Mouse (Mus musculus): ENCODE results near the gene Msrb1. TPM values are rescaled to one million over a fixed set of nuclear protein-coding genes. Genes with fewer than 3 reads are reported as not detected.
A peak's percentile ranks its signal among the peaks of the same experiment; 100 is the strongest.

Msrb1 gene
- polyA plus RNA-seq, 1 experiment from 2014 or later, result 27.2 TPM

DNA sequence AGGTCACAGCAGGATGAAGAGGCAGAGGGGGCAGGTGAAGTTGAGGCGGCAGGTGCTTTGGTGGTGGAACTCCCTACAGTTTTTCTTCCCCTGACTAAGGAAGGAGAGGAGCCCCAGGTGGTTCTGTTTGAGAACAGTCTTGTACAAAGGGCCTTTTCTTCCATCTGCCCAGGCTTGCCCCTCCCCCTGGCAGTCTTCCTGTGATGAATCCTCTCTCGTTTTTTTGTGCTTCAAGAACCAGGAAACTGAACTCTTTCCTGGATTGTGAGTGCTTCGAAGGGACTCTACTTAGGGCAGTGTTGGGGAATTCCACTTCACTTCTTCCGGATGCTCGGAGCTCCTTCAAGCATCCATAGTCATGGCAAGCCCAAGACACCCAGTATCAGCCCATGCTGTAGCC is 38.5 kb upstream of the Msrb1 start:
- Histone ChIP-seq H3K4me3 (ENCODE audit: low read depth, low read length) (no peak overlapping the region), H3K9me3 (ENCODE audit: control insufficient read depth, low read length) (no peaks in the 10 kb centered on the region), H3K27ac (ENCODE audit: low read depth, low read length) (no peak overlapping the region), H3K4me2 (ENCODE audit: low read depth) (no peak overlapping the region), H3K27me3 (ENCODE audit: control insufficient read depth, insufficient read depth, low read length) (no peaks in the 10 kb centered on the region), H3K9ac (ENCODE audit: low read length) (no peak overlapping the region), H3K36me3 (ENCODE audit: control insufficient read depth, insufficient read depth, low read length) (peaks cover 21% of the 10 kb centered on the region), H3K4me1 (ENCODE audit: control insufficient read depth, insufficient read depth, low read length) (peaks cover 13% of the 10 kb centered on the region)
- DNase-seq (ENCODE audit: low spot score), result no peak
- no peak for ATAC-seq (ENCODE audit: insufficient read depth, low FRiP score, low TSS enrichment)
- 19% methylated on average over 5 of the region's 5 CpGs for WGBS

DNA sequence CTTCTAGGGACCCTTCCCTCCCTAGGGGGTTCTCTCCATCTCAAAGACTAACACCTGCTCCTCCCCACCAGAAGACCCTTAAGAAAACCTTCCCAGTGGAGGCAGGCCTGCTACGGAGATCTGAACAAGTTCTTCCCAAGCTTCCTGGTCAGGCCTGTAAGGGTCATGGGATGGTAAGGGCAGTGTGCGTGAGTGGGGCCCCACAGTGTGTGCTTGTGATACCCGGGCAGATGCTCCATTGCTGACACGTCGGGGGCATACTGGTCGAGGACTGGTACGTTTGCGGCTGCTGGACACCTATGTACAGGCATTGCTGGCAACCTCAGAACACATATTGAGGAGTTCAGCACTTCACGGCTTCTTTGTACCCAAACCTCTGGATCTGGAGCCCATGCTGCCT is 37.7 kb upstream of the Msrb1 start:
- Histone ChIP-seq H3K9ac (ENCODE audit: low read length) (no peak overlapping the region), H3K4me2 (ENCODE audit: low read depth) (no peak overlapping the region), H3K4me1 (ENCODE audit: control insufficient read depth, insufficient read depth, low read length) (peaks cover 13% of the 10 kb centered on the region), H3K4me3 (ENCODE audit: low read depth, low read length) (no peak overlapping the region), H3K27me3 (ENCODE audit: control insufficient read depth, insufficient read depth, low read length) (no peaks in the 10 kb centered on the region), H3K36me3 (ENCODE audit: control insufficient read depth, insufficient read depth, low read length) (peaks cover 21% of the 10 kb centered on the region), H3K9me3 (ENCODE audit: control insufficient read depth, low read length) (no peaks in the 10 kb centered on the region), H3K27ac (ENCODE audit: low read depth, low read length) (no peak overlapping the region)
- WGBS, result 69% methylated on average over 9 of the region's 9 CpGs
- ATAC-seq (ENCODE audit: insufficient read depth, low FRiP score, low TSS enrichment) (no peak), DNase-seq (ENCODE audit: low spot score) (no peak)

DNA sequence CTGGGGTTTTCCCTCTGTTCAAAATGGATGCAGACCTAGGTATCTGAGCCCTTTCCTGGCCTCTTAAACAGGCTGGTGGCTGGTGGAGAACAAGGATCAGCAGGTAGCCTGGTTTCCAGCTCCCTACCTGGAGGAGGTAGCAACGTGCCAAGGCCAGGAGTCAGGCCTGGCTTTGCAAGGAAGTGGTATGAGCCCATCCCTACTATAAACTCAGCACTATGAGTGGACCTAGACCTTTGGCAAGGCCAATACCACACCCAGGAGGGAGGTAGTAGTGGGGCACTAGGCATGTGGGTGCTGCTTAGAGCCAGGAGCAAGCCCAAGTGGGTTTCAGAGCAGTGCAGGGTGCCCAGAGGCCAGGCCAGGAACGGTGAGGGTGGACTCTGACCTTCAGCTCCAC is 37.0 kb upstream of the Msrb1 start:
- H3K4me2 ChIP-seq (ENCODE audit: low read depth), result no peak overlapping the region
- 79% methylated on average over 2 of the region's 2 CpGs for WGBS

DNA sequence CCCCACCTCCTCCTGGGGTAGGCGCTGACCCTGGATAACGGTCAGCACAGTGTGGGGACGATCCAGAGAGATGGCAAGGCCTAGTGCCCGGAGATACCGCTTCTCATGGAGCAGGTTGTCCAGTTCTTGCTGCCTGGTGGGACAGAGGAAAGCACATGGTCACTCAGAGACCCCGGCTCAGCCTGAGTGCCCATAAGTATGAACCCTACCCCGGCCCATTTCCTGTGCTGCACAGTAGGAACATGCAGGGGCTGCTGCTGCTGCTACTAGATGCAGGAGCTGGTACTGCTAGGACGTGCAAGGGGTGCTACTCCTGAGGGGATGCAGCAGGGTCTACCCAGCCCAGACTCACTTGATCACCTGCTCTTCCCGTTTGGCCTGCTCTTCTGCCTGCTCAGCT is 35.2 kb upstream of the Msrb1 start:
- no peak overlapping the region for H3K4me2 ChIP-seq (ENCODE audit: low read depth)
- peaks cover 27% of the 10 kb centered on the region for H3K36me3 ChIP-seq (ENCODE audit: control insufficient read depth, insufficient read depth, low read length)
- 88% methylated on average over 9 of the region's 9 CpGs for WGBS
- no peak for ATAC-seq (ENCODE audit: insufficient read depth, low FRiP score, low TSS enrichment)
- H3K9ac ChIP-seq (ENCODE audit: low read length), result no peak overlapping the region
- no peaks in the 10 kb centered on the region for H3K27me3 ChIP-seq (ENCODE audit: control insufficient read depth, insufficient read depth, low read length)
- H3K4me3 ChIP-seq (ENCODE audit: low read depth, low read length), result no peak overlapping the region
- DNase-seq (ENCODE audit: low spot score), result no peak
- H3K27ac ChIP-seq (ENCODE audit: low read depth, low read length), result no peak overlapping the region
- H3K4me1 ChIP-seq (ENCODE audit: control insufficient read depth, insufficient read depth, low read length), result peaks cover 9% of the 10 kb centered on the region; the same call in 1 of the 2 replicates
- no peaks in the 10 kb centered on the region for H3K9me3 ChIP-seq (ENCODE audit: control insufficient read depth, low read length)

More for the DNA sequence above, 37.0 kb upstream of the Msrb1 start:
- Histone ChIP-seq H3K27me3 (ENCODE audit: control insufficient read depth, insufficient read depth, low read length) (no peaks in the 10 kb centered on the region), H3K27ac (ENCODE audit: low read depth, low read length) (no peak overlapping the region), H3K4me3 (ENCODE audit: low read depth, low read length) (no peak overlapping the region), H3K9me3 (ENCODE audit: control insufficient read depth, low read length) (no peaks in the 10 kb centered on the region), H3K9ac (ENCODE audit: low read length) (no peak overlapping the region), H3K4me1 (ENCODE audit: control insufficient read depth, insufficient read depth, low read length) (peaks cover 13% of the 10 kb centered on the region), H3K36me3 (ENCODE audit: control insufficient read depth, insufficient read depth, low read length) (peaks cover 21% of the 10 kb centered on the region)
- ATAC-seq (ENCODE audit: insufficient read depth, low FRiP score, low TSS enrichment) (no peak), DNase-seq (ENCODE audit: low spot score) (no peak)

DNA sequence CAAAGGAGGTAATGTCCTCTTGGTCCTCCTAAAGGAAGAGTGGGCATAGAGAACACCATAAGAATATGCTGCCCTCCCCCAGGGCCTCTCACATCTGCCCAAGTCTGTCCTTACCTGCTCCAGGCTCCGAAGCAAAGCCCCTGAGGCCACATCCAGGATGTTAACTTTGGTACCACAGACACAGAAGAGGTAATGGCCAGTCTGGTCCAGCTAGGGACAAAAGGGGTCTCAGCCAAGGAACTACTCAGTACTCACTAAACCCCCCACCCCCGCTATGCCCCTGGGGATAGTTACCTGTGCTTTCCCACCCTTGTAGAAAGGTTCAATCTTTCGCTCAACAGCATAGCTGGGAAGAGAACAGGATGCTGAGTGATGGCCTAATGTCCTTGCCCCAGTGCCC is 30.6 kb upstream of the Msrb1 start:
- H3K4me1 ChIP-seq (ENCODE audit: control insufficient read depth, insufficient read depth, low read length), result 0 out of 2 replicates have a peak, but pooled peaks cover 3% of the 10 kb centered on the region
- no peaks in the 10 kb centered on the region for H3K27me3 ChIP-seq (ENCODE audit: control insufficient read depth, insufficient read depth, low read length)
- no peak overlapping the region for H3K4me2 ChIP-seq (ENCODE audit: low read depth)
- H3K4me3 ChIP-seq (ENCODE audit: low read depth, low read length), result no peak overlapping the region
- ATAC-seq (ENCODE audit: insufficient read depth, low FRiP score, low TSS enrichment) (no peak), DNase-seq (ENCODE audit: low spot score) (no peak)
- peaks cover 18% of the 10 kb centered on the region for H3K36me3 ChIP-seq (ENCODE audit: control insufficient read depth, insufficient read depth, low read length)
- no peaks in the 10 kb centered on the region for H3K9me3 ChIP-seq (ENCODE audit: control insufficient read depth, low read length)
- no peak overlapping the region for H3K27ac ChIP-seq (ENCODE audit: low read depth, low read length)
- WGBS, result 93% methylated on average over 3 of the region's 3 CpGs
- H3K9ac ChIP-seq (ENCODE audit: low read length), result no peak overlapping the region

DNA sequence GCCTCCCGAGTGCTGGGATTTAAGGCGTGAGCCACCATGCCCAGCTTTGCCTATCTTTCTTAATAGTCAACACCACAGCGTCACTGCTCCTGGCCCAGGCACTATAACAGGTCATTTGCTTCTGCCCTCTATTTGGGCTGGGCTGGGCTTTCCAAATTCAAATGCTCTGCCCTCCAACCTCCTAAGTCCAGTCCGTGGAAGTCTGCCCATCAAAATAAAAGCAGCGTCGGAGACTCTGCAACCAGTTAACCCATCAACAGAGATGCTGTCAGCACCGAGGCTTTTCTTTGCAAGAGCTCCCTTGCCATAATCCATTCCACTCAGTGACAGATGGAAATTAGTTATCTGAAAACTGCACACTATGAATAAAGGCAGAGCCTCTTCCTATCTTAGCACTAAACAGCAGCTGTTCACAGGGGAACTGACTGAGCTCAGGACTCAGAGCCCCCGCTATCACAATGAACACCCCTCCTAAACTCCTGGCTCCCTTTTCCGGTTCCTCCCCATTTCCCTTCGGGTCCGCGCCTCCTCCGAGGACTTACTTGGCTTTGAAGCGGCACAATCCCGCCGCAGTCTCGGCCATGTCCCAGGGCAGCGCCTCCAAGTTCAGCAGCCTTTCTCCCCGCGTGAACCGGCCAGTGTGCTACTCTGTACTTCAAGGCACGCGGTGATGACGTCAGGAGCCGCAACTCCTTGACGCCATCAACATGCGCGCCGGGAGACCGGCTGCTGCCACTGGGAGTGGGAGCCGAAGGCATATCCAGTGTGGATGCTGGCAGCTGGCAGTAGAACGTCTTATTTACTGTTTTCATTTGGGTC is 29.3 kb upstream of the Msrb1 start, which contains the start of gene Tbl3:
Tbl3 (minus strand) TSS at position 679 of the 819 bp plus-strand sequence.
- DNase-seq (ENCODE audit: low spot score) (peak; percentile 96), ATAC-seq (ENCODE audit: insufficient read depth, low FRiP score, low TSS enrichment) (peak; percentile 87)
- Histone ChIP-seq H3K36me3 (ENCODE audit: control insufficient read depth, insufficient read depth, low read length) (peaks cover 6% of the 10 kb centered on the region), H3K9ac (ENCODE audit: low read length) (peak within 1 kb of the TSS; percentile 67), H3K27ac (ENCODE audit: low read depth, low read length) (peak within 1 kb of the TSS; percentile 40), H3K4me2 (ENCODE audit: low read depth) (peak within 1 kb of the TSS; percentile 78), H3K4me3 (ENCODE audit: low read depth, low read length) (peak within 1 kb of the TSS; percentile 75), H3K27me3 (ENCODE audit: control insufficient read depth, insufficient read depth, low read length) (no peaks in the 10 kb centered on the region), H3K4me1 (ENCODE audit: control insufficient read depth, insufficient read depth, low read length) (0 out of 2 replicates have a peak, but pooled peaks cover 3% of the 10 kb centered on the region), H3K9me3 (ENCODE audit: control insufficient read depth, low read length) (no peaks in the 10 kb centered on the region)
- WGBS, result 4% methylated on average over 32 of the region's 32 CpGs

DNA sequence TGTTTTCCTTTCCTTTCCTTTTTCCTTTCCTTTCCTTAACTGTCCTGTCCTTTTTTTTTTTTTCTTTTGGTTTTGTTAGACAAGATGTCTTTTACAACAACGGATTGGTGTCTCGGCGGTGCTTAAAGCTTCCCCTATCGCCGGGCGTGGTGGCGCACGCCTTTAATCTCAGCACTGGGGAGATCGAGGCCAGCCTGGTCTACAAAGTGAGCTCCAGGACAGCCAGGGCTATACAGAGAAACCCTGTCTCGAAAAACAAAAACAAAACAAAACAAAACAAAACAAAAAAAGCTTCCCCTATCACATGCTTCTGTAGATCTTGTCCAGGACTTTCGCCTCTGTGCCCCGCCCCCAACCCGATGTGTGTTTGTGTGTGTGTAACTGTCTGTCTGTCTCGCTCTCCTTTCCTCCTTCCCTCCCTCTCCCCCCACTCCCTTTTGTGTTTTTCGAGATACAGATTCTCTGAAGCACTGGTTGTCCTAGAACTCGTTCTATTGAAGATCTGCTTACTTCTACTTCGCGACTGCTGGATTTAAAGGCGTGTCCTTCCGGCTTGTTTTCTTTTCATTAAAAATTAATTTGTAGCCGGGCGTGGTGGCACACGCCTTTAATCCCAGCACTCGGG is 28.5 kb upstream of the Msrb1 start:
- peak overlapping the region; percentile 75 for H3K4me3 ChIP-seq (ENCODE audit: low read depth, low read length)
- no peaks in the 10 kb centered on the region for H3K27me3 ChIP-seq (ENCODE audit: control insufficient read depth, insufficient read depth, low read length)
- WGBS, result 7% methylated on average over 24 of the region's 24 CpGs
- H3K27ac ChIP-seq (ENCODE audit: low read depth, low read length), result peak overlapping the region; percentile 28; the same call in 1 of the 2 replicates
- H3K4me1 ChIP-seq (ENCODE audit: control insufficient read depth, insufficient read depth, low read length), result 0 out of 2 replicates have a peak, but pooled peaks cover 3% of the 10 kb centered on the region
- peak overlapping the region; percentile 30; the same call in 1 of the 2 replicates for H3K9ac ChIP-seq (ENCODE audit: low read length)
- peak; percentile 21 for DNase-seq (ENCODE audit: low spot score)
- H3K36me3 ChIP-seq (ENCODE audit: control insufficient read depth, insufficient read depth, low read length), result peaks cover 6% of the 10 kb centered on the region
- no peaks in the 10 kb centered on the region for H3K9me3 ChIP-seq (ENCODE audit: control insufficient read depth, low read length)
- ATAC-seq (ENCODE audit: insufficient read depth, low FRiP score, low TSS enrichment), result peak; percentile 59; the same call in 1 of the 2 replicates
- peak overlapping the region; percentile 78 for H3K4me2 ChIP-seq (ENCODE audit: low read depth)

DNA sequence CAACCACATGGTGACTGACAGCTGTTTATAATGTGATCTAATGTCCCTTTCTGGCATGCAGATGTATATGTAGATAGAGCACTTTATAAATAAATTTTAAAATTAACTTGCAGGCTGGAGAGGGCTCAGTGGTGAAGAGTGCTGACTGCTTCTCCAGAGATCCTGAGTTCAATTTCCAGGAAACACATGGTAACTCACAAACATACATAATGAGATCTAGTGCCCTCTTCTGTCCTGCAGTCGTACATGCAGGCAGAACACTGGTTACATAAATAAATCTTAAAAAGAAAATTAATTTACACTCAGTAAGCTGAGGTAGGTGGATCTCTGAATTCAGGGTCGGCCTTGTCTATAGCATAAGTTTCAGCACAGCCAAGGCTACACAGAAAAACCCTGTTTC is 27.8 kb upstream of the Msrb1 start:
- Histone ChIP-seq H3K9ac (ENCODE audit: low read length) (no peak overlapping the region), H3K4me1 (ENCODE audit: control insufficient read depth, insufficient read depth, low read length) (0 out of 2 replicates have a peak, but pooled peaks cover 3% of the 10 kb centered on the region), H3K4me2 (ENCODE audit: low read depth) (no peak overlapping the region), H3K9me3 (ENCODE audit: control insufficient read depth, low read length) (no peaks in the 10 kb centered on the region), H3K36me3 (ENCODE audit: control insufficient read depth, insufficient read depth, low read length) (peaks cover 6% of the 10 kb centered on the region), H3K27ac (ENCODE audit: low read depth, low read length) (no peak overlapping the region), H3K4me3 (ENCODE audit: low read depth, low read length) (no peak overlapping the region), H3K27me3 (ENCODE audit: control insufficient read depth, insufficient read depth, low read length) (no peaks in the 10 kb centered on the region)
- ATAC-seq (ENCODE audit: insufficient read depth, low FRiP score, low TSS enrichment), result no peak
- 36% methylated on average over 2 of the region's 2 CpGs for WGBS
- DNase-seq (ENCODE audit: low spot score), result no peak
